Mouse (Mus musculus): Measurements from ENCODE around the gene Rpl23a. TPM values are rescaled to one million over a fixed set of nuclear protein-coding genes. Genes with fewer than 3 reads are reported as not detected.

Gene Rpl23a
- polyA plus RNA-seq, 1 experiment, result 337 TPM

DNA sequence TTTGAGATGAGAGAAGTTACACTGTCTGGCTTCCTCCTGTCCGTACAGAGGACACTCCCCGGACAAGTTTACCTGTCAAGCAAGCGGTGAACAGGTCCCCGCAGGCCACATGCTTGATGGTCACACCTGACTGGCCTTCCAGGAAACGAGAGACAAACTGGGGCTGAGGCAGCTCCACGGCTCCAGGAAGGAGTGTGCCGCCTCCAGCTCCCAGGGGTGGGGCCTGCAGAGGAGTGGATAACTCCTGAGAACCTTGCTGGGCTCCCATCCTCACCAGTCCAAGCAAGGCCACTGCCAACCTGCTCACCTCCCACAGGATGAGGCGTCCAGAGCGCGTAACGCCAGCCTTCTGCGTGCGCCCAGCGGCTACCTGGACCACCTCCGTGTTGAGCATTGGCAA lies 13.1 kb downstream of the Rpl23a start:
- 62% methylated on average over 15 of the region's 15 CpGs for WGBS
- DNase-seq (ENCODE audit: low read depth, low spot score), result no peak

DNA sequence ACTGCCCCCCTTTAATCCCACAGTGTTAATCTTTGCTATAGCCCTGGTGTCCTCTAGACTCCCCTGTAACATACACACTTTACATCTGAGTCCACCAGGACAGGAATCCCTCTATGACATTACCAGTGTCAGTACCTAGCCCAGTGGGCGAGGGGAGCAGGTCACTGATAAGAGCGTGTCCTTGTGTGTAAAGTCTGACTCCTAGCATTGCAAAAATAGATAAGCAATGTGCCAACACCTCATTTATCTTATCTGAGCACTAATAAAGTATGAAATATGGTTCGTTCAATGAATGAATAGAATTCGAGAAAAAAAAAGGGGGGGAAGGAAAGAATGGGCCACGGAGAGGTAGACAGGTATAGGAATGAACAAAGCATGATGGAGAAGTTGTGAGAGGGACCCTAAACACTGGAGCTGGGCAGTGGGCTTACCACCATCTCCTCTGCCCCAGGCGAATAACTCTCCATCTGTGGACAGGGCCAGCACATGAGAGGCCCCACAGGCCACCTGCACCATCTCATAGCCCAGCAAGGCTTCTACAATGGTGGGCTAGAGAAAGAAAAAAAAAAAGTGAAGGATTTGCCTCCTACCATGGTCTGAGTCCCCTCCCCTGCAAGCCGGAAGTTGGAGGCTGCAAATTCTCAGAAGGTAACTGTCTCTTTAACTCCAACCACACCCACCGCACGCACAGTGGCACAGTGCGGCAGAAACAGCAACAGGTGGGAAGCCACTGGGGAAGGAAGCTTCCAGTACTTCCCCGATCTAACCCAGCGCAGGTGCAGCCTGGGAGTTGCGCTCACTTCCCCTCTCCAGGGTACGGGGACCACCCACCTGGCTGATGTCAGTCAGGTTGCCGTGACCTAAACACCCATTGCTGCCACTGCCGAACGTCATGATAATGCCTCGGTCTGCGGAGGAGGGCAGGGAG lies 14.6 kb downstream of the Rpl23a start:
- DNase-seq (ENCODE audit: low read depth, low spot score), result no peak
- whole genome bisulfite sequencing, result 25% methylated on average over 19 of the region's 19 CpGs

DNA sequence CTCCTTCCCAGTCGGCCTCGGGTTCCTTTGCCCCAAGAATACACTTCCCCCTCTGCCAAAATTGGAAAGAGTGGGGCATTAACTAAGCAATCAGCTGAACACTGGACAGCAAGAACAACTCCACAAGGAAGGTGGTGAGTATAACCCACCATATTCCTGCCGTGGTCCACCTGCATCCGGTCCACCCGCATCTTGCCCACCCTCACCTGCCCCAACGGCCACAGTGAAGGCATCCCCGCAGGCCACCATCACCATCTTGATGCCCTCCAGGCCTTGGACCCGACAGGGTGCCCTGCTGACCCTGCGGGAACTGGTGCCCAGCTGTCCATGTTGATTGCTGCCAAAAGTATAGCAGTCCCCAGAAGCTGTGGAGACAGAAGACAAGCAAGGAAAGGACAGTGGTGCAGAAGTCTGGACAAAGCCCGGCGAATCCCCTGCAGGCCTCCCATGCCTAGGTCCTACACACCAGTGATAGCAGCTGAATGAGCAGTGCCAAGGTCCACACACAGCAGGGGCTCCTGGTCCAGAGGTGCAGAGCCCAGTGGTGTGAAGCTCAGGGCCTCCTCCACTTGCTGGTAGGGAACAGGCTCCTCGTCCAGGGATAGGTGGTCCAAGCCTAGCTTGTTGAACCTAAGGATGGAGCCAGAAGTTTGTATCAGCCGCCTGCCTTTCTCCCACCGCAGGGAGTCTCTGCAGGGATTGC lies 16.0 kb downstream of the Rpl23a start:
- WGBS, result 88% methylated on average over 14 of the region's 14 CpGs
- DNase-seq (ENCODE audit: low read depth, low spot score), result no peak

DNA sequence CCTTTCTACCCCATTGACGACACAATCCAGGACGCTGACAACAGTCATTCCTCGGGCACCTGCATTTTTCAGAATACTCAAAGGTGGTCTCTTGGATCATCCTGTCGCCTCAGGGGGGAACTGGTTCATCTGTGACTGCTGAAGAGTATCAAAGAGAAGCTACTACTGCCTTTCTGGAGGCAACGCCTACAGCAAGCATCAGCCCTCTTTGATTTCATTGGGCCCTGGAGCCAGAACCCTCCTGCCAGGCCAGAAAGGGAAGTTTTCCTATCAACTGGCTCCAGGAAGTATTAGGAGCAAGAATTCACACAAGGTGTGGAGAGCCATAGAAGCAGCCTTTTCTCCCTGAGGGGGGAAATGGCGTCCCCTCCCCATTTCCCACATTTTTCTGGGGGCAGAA lies 16.7 kb downstream of the Rpl23a start:
- 55% methylated on average over 6 of the region's 6 CpGs for WGBS
- no peak for DNase-seq (ENCODE audit: low read depth, low spot score)

DNA sequence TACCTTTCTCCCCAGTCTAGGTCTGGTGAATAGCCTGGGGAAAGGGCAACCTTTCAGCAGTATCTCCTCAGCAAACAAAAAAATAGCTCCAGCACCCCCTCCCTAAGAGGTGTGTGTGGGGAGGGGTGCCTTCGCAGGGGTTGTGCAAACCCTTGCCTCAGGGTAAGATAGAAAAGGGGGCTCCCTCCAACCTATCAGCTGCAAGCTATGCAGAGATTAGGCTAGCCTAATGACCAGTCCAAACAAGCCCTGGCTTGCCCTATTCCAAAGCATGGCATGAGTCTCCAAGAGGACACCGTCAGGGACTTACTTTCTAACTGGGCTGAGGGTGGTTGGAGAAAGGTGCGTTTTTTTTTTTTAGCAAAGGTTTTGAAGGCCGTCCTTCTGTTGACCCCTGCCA lies 17.2 kb downstream of the Rpl23a start:
- WGBS, result 44% methylated on average over 4 of the region's 4 CpGs
- DNase-seq (ENCODE audit: low read depth, low spot score), result no peak

DNA sequence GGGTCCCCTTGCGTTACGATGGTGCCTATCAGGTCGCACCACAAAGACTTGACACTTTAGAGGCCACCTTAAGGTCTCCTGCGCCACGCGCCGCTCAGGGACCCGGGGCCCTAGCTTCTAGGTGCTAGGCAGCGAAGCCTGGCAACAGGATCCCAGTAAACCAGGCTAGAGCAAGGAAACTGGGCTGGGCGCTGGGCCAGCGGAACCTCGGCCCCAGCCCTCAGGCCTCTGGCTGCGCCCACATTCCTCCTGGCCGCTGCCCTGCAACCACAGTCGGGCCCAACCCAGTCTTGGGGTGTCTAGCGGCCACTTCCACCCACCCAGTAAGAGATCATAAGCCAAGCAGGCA lies 17.6 kb downstream of the Rpl23a start:
- WGBS, result 1% methylated on average over 16 of the region's 16 CpGs
- no peak for DNase-seq (ENCODE audit: low read depth, low spot score)

DNA sequence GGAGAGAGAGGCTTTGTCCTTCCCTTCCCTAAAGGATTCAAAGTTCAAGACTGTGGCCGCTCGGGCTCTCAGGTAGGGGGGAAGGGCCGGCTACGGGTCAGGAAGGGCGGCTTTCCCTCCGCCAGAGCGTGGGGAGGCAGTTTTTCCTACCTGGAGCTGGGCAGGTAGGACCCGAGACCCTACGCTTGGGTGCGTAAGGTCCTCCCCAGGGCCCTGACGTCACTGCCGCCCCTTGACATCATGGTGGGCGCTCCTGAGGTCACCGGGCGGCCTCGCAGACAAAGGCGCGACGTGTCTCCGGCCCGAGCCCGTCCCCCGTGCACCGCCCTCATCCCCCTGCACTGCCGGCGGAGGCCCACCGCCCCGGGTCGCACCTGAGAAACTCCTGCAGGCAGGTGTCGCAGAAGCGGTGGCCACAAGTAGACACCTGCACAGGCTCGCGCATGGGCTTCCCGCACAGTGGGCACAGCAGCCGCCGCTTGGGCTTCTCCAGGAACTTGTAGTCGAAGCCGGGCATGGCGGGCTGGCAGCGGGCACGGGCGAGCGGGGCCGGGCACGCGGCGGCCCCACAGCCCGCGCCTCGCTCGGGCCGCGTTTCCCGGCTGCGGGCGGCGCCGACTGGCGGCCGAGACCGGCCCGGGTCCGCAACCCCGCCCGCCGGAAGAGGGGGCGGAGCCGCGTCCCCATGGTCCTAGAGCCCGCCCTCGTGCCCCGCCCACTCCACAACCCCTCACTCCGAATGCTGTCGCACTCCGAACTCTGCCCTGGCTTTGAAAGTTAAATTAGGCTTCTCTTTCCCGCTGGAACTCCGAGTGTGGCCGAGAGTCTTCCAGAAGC lies 18.2 kb downstream of the Rpl23a start, which contains the start of gene Traf4:
Gene Traf4, minus strand, starts transcription at position 666 of the 837 bp plus-strand sequence.
- no peak for DNase-seq (ENCODE audit: low read depth, low spot score)
- WGBS, result under 1% methylated on average over 78 of the region's 78 CpGs

DNA sequence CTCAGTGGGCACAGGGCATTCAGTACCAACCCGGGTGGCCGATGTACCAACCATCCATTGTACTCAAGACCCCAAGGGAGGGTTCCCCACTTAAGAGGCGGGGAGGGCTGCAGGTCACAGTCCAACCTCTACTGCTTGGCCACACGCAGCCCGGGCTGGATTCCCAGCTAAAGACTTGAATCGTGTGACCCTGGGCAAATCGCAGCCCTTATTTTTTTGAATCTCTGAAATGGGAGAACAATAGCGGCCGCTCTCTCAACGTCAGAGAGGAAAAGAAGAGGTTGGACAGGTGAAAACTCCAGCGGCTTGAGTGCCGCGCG lies 18.8 kb downstream of the Rpl23a start:
- DNase-seq (ENCODE audit: low read depth, low spot score), result no peak
- WGBS, result 2% methylated on average over 14 of the region's 14 CpGs

DNA sequence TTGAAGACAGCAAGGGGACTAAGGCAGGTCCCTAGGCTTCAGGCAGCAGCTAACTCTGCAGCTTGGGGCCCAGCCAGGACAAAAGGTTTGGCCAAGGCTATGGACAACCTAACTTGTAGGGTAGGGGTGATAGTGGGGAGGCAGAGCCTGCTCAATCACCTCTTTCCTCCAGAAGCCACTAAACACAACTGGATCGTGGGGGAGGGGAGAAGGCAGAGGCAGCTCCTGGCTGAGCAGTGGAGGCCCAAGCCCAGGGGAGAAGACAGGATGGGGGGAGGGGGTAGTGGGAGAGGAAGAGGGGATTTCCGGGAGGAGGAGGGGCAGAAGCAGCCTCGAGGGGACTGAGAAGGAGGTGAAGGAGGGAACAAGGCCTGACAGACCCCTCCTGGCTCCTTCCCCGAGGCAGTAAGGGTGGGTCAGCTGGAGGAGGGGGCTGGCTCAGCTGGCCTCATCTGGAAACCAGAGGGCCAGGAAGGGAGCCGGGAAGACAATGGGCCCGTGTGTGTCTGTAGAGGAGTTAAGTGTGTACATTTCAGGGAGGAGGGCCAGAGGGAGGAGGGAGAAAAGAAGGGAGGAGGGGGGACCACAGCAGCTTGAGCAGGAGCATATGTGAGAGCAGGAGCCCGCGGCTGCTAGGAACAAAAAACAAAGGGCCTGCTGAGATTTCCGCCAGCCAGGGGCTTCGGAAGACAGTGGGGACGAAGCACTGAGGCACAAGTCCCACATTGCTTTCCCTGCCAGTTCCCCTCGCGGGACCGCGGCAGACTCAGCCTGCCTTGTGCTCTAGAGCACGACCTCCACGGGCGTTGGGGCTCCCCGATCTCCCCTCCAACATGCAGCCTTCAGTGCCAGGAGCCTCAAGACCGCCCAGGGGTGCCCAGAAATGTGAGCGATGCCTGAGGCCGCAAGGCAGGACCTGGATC lies 19.4 kb downstream of the Rpl23a start:
- DNase-seq (ENCODE audit: low read depth, low spot score), result no peak
- 1% methylated on average over 22 of the region's 22 CpGs for WGBS

DNA sequence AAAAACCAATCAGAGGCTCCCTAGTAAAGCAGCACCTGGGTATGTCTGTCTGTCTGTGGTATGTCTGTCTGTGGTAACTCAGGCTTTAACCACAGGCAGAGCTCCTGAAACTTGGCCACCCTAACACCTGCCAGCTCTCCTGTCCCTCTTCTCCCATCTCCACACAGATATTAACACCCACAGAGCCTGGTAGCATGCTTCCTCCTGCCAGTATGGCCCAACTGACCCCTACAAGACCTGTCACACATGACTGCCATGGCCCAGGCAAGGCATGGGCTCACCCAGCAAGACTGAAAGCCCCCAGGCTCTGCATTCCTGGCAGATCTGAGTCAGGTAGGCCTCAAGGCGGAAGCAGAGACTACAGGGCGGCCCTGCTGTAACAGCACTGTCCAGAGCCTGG lies 20.3 kb downstream of the Rpl23a start:
- 74% methylated on average over 2 of the region's 2 CpGs for WGBS
- DNase-seq (ENCODE audit: low read depth, low spot score), result no peak

DNA sequence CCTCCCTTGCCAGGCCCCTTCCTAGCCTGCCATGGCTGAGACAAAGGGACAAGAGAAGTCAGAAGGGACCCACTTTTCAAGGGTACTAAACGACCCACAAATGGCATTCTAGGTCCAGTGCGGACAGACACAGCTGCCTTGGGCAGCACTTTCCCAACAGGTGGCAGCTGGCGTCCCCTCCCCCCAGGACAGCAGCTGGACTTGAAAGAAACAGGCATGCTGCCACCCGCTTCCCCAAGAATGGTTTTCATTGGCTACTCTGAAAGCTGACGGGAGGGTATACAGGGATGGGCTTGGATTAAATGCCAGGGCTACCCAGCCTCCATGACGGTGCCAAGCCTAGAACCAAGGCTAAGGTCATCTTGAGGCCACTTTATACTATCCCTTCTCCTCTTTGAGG lies 20.9 kb downstream of the Rpl23a start:
- no peak for DNase-seq (ENCODE audit: low read depth, low spot score)
- WGBS, result 17% methylated on average over 6 of the region's 6 CpGs

DNA sequence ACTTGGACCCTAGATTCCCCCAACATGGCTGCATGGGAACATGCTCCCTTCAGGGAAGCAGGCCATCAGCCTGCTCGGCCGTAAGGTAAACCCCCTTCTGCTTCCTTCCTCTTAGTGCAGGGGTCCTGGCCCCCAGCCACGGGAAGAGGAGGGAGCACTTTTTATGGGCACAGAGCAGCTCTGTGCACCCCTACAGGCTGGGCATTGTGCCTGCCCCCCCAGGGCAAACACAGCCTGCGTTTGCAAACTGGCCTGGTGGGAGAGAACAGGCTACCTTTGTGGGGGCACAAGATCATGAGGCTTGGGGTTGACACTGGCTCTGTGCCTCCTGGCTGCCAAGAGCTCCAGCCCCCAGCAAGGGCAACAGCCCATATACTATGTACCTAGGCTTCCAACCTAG lies 21.4 kb downstream of the Rpl23a start:
- 27% methylated on average over 4 of the region's 4 CpGs for WGBS
- no peak for DNase-seq (ENCODE audit: low read depth, low spot score)

DNA sequence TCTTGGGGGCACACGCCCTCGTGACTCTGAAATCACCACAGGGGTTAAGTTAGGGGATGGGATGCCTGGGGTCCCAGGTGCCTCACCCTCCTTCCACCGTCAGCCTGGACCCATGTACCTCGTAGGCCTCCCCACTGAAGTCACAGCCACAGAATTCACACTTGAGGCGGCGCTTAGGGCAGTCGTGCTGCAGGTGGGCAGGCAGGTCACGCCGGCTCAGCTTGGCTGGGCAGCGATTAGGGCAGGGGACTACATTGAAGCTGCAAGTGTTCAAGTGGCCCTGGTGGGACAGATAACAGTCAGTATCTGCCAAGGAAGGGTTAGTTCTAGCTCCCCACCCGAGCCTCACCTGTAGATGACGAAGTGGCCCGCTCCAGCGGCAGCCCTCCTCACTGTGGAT lies 22.2 kb downstream of the Rpl23a start:
- DNase-seq (ENCODE audit: low read depth, low spot score), result no peak
- WGBS, result 87% methylated on average over 14 of the region's 14 CpGs

DNA sequence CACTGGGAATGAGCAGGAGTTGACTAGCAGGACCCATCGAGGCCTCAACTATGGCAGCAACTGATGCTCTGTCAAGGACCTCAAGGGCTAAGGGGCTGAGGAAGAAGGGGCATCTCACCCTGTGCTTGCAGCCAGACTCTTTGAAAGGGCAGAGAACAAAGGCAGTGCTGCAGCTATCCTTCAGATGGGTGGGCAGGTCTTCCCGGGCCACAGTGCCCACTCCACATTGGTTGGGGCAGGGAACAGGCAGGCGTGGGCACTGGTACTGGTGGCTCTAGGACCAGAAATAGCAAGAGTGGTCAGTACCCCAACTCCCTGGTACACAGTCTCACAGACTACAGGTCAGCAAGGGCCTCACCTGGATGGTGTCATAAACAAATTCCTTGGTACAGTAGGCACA lies 22.7 kb downstream of the Rpl23a start:
- DNase-seq (ENCODE audit: low read depth, low spot score), result no peak
- WGBS, result 83% methylated on average over 3 of the region's 3 CpGs

DNA sequence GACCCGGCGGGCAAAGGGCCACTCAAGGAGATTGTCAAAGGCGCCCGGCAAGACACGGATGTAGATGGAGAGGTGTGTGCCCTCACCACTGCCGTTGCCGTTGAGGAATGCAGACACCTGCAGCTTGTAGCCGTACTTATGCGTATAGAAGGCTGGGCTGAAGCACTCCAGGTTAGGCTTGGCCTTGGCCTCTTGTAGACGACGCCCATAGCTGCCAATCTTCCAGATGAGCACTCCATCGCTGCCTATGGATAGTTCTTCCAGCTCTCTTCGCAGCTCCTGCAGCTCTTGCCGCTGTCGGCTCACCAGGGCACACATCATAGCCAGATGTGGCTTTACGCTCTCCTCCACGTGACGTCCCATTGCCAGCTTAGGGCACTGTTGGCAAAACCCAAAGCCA lies 23.2 kb downstream of the Rpl23a start:
- DNase-seq (ENCODE audit: low read depth, low spot score), result no peak
- WGBS, result 77% methylated on average over 18 of the region's 18 CpGs

DNA sequence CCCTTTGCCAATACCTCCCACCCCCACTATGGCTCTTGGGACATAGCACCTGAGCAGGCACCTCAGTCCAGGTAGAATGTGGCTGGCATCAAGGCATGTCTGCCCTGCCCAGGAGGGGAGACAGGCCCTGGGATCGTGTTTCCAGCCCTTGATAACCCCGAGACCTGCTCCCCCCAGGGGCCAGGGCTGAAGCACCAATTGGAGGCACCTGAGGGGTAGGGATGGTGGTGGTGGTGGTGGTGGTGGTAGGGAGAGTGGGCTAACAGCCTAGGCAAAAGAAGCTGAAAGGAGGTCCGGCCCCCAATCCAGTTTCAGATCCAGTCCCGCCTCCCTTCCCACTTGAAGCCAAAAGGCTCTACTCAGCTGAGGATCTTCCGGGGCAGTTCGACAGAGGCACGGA lies 23.8 kb downstream of the Rpl23a start:
- WGBS, result 70% methylated on average over 7 of the region's 7 CpGs
- no peak for DNase-seq (ENCODE audit: low read depth, low spot score)

DNA sequence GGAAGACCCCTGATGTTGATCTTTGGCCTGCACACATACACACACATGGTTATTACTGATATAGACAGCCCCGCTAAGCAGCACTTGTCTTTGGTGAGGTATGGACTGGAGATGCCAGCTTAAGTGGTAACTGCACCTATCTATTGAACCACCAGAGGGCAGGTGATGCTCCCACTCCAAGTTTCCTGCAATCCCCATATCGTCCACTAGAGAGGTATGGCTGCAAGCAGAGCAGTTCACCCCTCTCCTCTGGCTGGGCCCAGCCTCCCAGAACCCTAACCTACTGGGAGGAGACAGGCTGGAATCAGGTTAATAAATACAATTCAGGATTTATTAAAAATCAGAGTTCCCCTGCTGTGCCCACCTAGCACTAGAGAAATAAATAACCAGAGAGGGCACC lies 24.3 kb downstream of the Rpl23a start:
- DNase-seq (ENCODE audit: low read depth, low spot score), result no peak
- WGBS, result 10% methylated on average over 2 of the region's 2 CpGs

DNA sequence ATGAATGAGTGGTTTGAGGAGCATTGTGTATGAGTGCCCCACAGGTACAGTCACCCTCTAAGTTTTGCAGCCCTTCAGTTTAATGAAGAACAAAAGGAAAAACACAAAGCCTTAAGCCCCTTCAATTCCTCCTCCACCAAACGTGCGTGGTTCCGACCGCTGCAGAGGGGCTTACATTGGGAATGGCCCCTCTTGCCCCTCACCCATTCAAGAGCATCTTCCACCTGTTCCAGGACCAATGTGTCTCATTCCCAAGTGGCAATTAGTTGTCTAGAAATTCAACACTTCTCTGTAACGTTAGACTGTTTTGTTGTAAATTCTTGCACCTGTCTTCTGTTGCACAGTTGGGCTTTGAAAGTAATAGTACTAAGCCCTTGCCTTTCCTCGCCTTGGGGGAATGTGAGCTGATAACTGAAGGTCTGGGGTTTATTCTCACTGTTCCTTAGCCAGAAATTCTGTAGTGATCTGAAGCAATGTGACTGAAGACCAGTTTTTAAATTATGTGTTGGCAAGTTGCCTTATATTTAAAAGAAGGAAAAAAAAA lies 27.2 kb downstream of the Rpl23a start:
- no peak for DNase-seq (ENCODE audit: low read depth, low spot score)
- 78% methylated on average over 6 of the region's 6 CpGs for WGBS

DNA sequence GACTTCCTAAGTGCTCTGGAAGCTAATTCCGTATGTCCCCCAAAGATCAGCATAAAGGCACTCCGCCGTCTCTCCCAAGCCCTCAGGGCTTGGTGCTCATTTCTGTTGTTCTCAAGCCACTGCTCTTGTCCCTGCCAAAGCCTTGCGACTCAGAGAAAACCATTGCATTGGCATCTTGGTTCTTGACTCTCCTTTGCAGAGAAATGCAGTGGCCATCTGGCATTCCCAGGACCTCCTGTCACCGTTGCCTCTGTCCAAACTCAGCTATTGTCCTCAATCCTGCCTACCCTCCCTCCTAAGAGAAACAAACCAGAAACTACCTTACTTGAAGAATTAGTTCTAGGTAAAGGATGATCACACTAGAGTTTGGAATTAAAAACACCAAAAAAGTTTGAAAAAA lies 27.7 kb downstream of the Rpl23a start:
- WGBS, result 86% methylated on average over 5 of the region's 5 CpGs
- no peak for DNase-seq (ENCODE audit: low read depth, low spot score)

Measured in large intestine, adult 2 months (tissue).